Mouse (Mus musculus): ENCODE measurements around the gene March6. TPM values are rescaled to one million over a fixed set of nuclear protein-coding genes. Genes with fewer than 3 reads are reported as not detected.

Gene March6
- polyA plus RNA-seq, 1 experiment = 2.7 TPM

- no peaks in the 10 kb centered on the region for H3K27me3 ChIP-seq (ENCODE audit: control insufficient read depth)
- H3K9me3 ChIP-seq (ENCODE audit: control insufficient read depth, low read length) = peaks cover 2% of the 10 kb centered on the region; the same call in 1 of the 2 replicates
- peaks cover 2% of the 10 kb centered on the region; the same call in 1 of the 2 replicates for H3K36me3 ChIP-seq (ENCODE audit: control insufficient read depth)
- no peak overlapping the region for H3K4me3 ChIP-seq (replicated peaks)
- no peak for TF ChIP-seq GATA1 (IDR thresholded peaks at IDR 0.05; ENCODE audit: low read length)
- TF ChIP-seq TAL1 (IDR thresholded peaks at IDR 0.05; ENCODE audit: low read length) = no peak
- H3K4me1 ChIP-seq (ENCODE audit: control insufficient read depth) = peaks cover 88% of the 10 kb centered on the region
Observed at GRCm38 (mm10) chr15:31536051-31536737, 5.3 kb upstream of the March6 start.

DNA sequence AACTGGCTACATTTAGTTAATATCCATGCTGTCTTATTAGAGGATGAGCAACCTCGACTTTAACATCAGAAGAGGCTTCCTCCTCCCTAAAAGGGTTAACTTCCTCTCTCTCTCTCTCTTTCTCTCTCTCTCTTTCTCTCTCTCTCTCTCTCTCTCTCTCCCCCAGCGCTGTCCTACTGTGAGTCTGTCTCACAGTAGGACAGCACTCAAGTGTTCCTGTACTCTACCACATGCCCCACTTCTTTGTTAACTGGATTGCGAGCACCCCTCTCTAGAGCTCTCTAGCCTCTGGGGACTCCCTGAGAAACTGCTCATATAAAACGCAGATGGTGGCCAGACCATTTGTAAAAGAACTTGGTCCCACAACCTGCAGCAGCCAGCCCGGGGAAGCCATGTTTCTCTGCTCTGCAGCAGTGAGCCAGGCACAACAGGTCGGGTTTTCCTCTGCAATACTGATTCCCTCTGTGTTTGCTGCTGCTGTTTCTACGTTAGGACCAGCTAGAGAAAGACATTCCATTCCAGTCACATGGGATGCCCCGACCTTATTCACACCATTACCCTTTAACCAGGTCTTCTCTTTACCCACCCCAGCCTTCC is 4.5 kb upstream of the March6 start:
- H3K36me3 ChIP-seq (ENCODE audit: control insufficient read depth) = peaks cover 2% of the 10 kb centered on the region; the same call in 1 of the 2 replicates
- peaks cover 2% of the 10 kb centered on the region; the same call in 1 of the 2 replicates for H3K9me3 ChIP-seq (ENCODE audit: control insufficient read depth, low read length)
- H3K4me3 ChIP-seq (replicated peaks) = no peak overlapping the region
- peaks cover 79% of the 10 kb centered on the region for H3K4me1 ChIP-seq (ENCODE audit: control insufficient read depth)
- H3K27me3 ChIP-seq (ENCODE audit: control insufficient read depth) = no peaks in the 10 kb centered on the region
- no peak for TF ChIP-seq TAL1 (IDR thresholded peaks at IDR 0.05; ENCODE audit: low read length)
- TF ChIP-seq GATA1 (IDR thresholded peaks at IDR 0.05; ENCODE audit: low read length) = no peak

DNA sequence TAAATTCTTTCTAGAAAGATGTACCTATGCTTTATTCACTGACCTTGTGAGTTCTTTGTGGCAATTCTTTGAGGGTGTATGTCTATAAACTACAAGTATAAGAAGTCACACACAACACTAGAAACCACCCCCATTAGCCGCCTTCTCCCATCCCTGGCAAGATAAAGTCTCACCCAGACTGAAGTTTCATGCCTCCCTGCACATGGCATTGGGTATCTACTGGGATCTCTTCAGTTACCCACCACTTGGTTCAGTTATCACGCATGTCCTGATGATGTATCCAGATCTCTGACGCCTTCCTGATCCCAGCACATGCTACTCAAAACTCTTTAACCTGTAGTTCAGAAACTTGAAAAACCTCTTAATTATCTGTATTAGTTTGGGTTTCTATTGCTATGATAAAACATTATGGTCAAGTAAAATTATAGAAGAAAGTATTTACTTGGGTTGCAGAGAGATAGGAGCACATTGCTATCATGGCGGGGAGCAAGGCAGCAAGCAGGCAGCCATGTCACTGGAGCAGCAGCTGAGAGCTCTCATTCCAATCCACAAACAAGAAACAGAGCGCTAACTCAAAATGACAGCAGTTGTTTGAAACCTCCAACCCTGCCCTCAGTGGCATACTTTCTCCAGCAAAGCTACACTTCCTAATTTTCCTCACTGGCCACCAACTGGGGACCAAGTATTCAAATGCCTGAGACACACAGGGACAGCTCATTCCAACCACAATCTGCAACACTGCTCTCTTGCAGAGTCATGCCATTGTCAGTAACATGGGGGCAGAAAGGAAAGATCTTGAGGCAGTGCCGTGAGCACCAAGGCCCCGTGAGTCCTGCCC is 3.8 kb upstream of the March6 start:
- Histone ChIP-seq H3K9me3 (ENCODE audit: control insufficient read depth, low read length) (peaks cover 2% of the 10 kb centered on the region; the same call in 1 of the 2 replicates), H3K27me3 (ENCODE audit: control insufficient read depth) (no peaks in the 10 kb centered on the region), H3K4me1 (ENCODE audit: control insufficient read depth) (peaks cover 77% of the 10 kb centered on the region), H3K4me3 (replicated peaks) (no peak overlapping the region), H3K36me3 (ENCODE audit: control insufficient read depth) (peaks cover 2% of the 10 kb centered on the region; the same call in 1 of the 2 replicates)
- TF ChIP-seq TAL1 (IDR thresholded peaks at IDR 0.05; ENCODE audit: low read length) (no peak), GATA1 (IDR thresholded peaks at IDR 0.05; ENCODE audit: low read length) (no peak)

GRCm38 (mm10) chr15:31533529-31533928 is 2.7 kb upstream of the March6 start:
- H3K27me3 ChIP-seq (ENCODE audit: control insufficient read depth) = no peaks in the 10 kb centered on the region
- H3K9me3 ChIP-seq (ENCODE audit: control insufficient read depth, low read length) = peaks cover 2% of the 10 kb centered on the region; the same call in 1 of the 2 replicates
- peak; percentile 39; the same call in 1 of the 3 replicates for TF ChIP-seq TAL1 (IDR thresholded peaks at IDR 0.05; ENCODE audit: low read length)
- TF ChIP-seq GATA1 (IDR thresholded peaks at IDR 0.05; ENCODE audit: low read length) = no peak
- peaks cover 75% of the 10 kb centered on the region for H3K4me1 ChIP-seq (ENCODE audit: control insufficient read depth)
- H3K4me3 ChIP-seq (replicated peaks) = no peak overlapping the region
- H3K36me3 ChIP-seq (ENCODE audit: control insufficient read depth) = peaks cover 3% of the 10 kb centered on the region

- Histone ChIP-seq H3K4me1 (ENCODE audit: control insufficient read depth) (peaks cover 74% of the 10 kb centered on the region), H3K9me3 (ENCODE audit: control insufficient read depth, low read length) (no peaks in the 10 kb centered on the region), H3K36me3 (ENCODE audit: control insufficient read depth) (peaks cover 10% of the 10 kb centered on the region), H3K4me3 (replicated peaks) (peak overlapping the region; percentile 99), H3K27me3 (ENCODE audit: control insufficient read depth) (no peaks in the 10 kb centered on the region)
- TF ChIP-seq TAL1 (IDR thresholded peaks at IDR 0.05; ENCODE audit: low read length) (no peak), GATA1 (IDR thresholded peaks at IDR 0.05; ENCODE audit: low read length) (no peak)
Observed at GRCm38 (mm10) chr15:31532331-31533021, 1.6 kb upstream of the March6 start.

GRCm38 (mm10) chr15:31531446-31532330 is 835 bp upstream of the March6 start:
- Histone ChIP-seq H3K4me3 (replicated peaks) (peak overlapping the region; percentile 99), H3K27me3 (ENCODE audit: control insufficient read depth) (no peaks in the 10 kb centered on the region), H3K4me1 (ENCODE audit: control insufficient read depth) (peaks cover 74% of the 10 kb centered on the region), H3K9me3 (ENCODE audit: control insufficient read depth, low read length) (no peaks in the 10 kb centered on the region), H3K36me3 (ENCODE audit: control insufficient read depth) (peaks cover 13% of the 10 kb centered on the region)
- no peak for TF ChIP-seq GATA1 (IDR thresholded peaks at IDR 0.05; ENCODE audit: low read length)
- no peak for TF ChIP-seq TAL1 (IDR thresholded peaks at IDR 0.05; ENCODE audit: low read length)

DNA sequence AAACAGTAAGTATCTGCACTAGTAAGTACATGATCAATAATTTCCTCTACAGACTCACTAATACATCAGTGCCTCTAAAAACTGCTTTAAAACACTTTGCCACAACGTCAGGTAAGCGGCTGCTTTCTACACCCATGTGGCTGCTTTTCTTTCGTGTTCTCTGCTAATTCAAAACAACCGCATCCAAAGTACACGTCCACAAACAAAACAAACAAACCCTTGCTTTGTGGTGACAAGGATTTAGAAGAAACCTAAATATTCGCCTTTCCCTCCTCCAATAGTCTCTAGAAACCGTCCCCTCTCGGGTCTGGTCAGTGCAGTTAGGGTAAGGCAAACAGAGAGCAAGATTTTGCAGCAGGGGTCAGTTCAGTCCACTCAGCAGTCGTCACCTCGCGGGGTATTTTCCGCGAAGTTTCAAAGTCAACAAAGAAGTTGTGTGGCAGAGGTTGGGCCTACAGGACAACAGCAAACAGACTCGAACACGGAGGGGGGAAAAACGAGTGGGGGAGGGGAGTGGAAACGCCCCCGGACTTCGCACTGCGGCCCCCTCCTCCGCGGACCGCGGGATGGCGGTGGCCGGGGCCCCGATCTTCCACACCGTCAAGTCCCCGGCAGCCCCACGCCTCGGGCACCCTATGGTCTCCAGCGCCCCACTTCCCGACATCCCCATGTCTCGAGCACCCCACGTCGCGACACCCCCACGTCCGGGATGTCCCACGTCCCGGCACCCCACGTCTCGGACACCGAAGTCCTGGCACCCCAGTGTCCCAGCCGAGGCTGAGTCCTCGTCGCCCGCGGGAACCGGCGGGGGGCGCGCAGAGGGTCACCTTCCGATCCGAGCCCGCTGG is 818 bp downstream of the March6 start:
- no peak for TF ChIP-seq TAL1 (IDR thresholded peaks at IDR 0.05; ENCODE audit: low read length)
- H3K27me3 ChIP-seq (ENCODE audit: control insufficient read depth) = no peaks in the 10 kb centered on the region
- H3K4me1 ChIP-seq (ENCODE audit: control insufficient read depth) = peaks cover 58% of the 10 kb centered on the region
- H3K9me3 ChIP-seq (ENCODE audit: control insufficient read depth, low read length) = no peaks in the 10 kb centered on the region
- peak overlapping the region; percentile 99 for H3K4me3 ChIP-seq (replicated peaks)
- peaks cover 13% of the 10 kb centered on the region for H3K36me3 ChIP-seq (ENCODE audit: control insufficient read depth)
